In genomic region chr8:37012381-37013060, GRCm38 (mm10) we compare ENCODE assay signal across 16 mouse cellular contexts. TPM values are rescaled to one million over a fixed set of nuclear protein-coding genes. Genes with fewer than 3 reads are reported as not detected.
"Had no signal": no experiment of that assay in that cellular context is flagged by ENCODE, and none has a peak within 500 bp of the region (broad histone marks: within the 10 kb centered on the region; RNA-seq: fewer than 3 reads in every experiment).

No protein-coding gene starts in this region.

- ATAC-seq: midbrain, embryonic 13.5 days had no signal

- H3K9ac ChIP-seq: kidney, embryonic 15.5 days; limb, embryonic 13.5 days; liver, embryonic 15.5 days; midbrain, embryonic 13.5 days; neural tube, embryonic 12.5 days had no signal

- H3K36me3 ChIP-seq: kidney, embryonic 15.5 days; limb, embryonic 13.5 days; liver, embryonic 15.5 days; midbrain, embryonic 13.5 days; neural tube, embryonic 12.5 days had no signal

- H3K4me3 ChIP-seq: kidney, embryonic 15.5 days; layer of hippocampus, adult 2 months; limb, embryonic 13.5 days; liver, embryonic 15.5 days; midbrain, embryonic 13.5 days; neural tube, embryonic 12.5 days had no signal

- H3K27ac ChIP-seq: kidney, embryonic 15.5 days; layer of hippocampus, adult 2 months; limb, embryonic 13.5 days; liver, embryonic 15.5 days; midbrain, embryonic 13.5 days; neural tube, embryonic 12.5 days had no signal

- H3K4me1 ChIP-seq: kidney, embryonic 15.5 days; limb, embryonic 13.5 days; liver, embryonic 15.5 days; midbrain, embryonic 13.5 days; neural tube, embryonic 12.5 days had no signal

- H3K27me3 ChIP-seq: kidney, embryonic 15.5 days; limb, embryonic 13.5 days; liver, embryonic 15.5 days; midbrain, embryonic 13.5 days; neural tube, embryonic 12.5 days had no signal

- DNase-seq: kidney, adult 2 months; kidney, postnatal 25 days; lung, adult 2 months; lung, postnatal 36 days; retina, postnatal 1 day; right cerebral cortex, postnatal 4 days; spleen, adult 18-20 months; thymus, adult 18-20 months; thymus, postnatal 14 days had no signal

- H3K4me2 ChIP-seq: kidney, embryonic 15.5 days; limb, embryonic 13.5 days; liver, embryonic 11.5 days; liver, embryonic 15.5 days; midbrain, embryonic 13.5 days; neural tube, embryonic 12.5 days had no signal

- H3K9me3 ChIP-seq: kidney, embryonic 15.5 days; limb, embryonic 13.5 days; liver, embryonic 15.5 days; midbrain, embryonic 13.5 days; neural tube, embryonic 12.5 days had no signal

RNA-seq across cellular contexts. Expression of gene AI429214, which starts 19.1 kb away (rescaled TPM):
- polyA plus RNA-seq: liver, embryonic 11.5 days; liver, embryonic 15.5 days had no signal
